Mouse (Mus musculus): Measurements from ENCODE around the gene Fam173a. TPM values are rescaled to one million over a fixed set of nuclear protein-coding genes. Genes with fewer than 3 reads are reported as not detected.
A peak's percentile ranks its signal among the peaks of the same experiment; 100 is the strongest.
"Not testable (repeated sequence)": the region's sequence is repeated elsewhere in the genome, so short reads cannot be mapped to it uniquely, and the experiment has no call there.

Gene Fam173a
- total RNA-seq, 2 experiments from 2014 or later = 69.2 to 80.1 TPM

GRCm38 (mm10) chr17:25828712-25829557 is 36.2 kb upstream of the Fam173a start, which contains the start of gene Jmjd8:
Gene Jmjd8, plus strand, starts transcription at chr17:25828867.
- DNase-seq (ENCODE audit: low spot score in 2 of 2) = peak; percentile 75 to 83

DNA sequence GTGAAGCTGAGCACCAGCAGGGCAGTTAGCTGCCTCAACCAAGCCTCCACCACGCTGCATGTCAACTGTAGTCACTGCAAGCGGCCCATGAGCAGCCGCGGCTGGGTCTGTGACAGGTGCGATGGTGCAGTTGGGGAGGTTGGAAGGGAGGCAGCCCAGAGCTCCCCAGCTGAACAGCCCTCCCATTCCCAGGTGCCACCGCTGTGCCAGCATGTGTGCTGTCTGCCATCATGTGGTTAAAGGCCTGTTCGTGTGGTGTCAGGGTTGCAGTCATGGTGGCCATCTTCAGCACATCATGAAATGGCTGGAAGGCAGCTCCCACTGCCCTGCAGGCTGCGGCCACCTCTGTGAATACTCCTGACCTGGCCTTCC is 35.5 kb upstream of the Fam173a start:
- no peak for DNase-seq (ENCODE audit: low spot score in 2 of 2)

DNA sequence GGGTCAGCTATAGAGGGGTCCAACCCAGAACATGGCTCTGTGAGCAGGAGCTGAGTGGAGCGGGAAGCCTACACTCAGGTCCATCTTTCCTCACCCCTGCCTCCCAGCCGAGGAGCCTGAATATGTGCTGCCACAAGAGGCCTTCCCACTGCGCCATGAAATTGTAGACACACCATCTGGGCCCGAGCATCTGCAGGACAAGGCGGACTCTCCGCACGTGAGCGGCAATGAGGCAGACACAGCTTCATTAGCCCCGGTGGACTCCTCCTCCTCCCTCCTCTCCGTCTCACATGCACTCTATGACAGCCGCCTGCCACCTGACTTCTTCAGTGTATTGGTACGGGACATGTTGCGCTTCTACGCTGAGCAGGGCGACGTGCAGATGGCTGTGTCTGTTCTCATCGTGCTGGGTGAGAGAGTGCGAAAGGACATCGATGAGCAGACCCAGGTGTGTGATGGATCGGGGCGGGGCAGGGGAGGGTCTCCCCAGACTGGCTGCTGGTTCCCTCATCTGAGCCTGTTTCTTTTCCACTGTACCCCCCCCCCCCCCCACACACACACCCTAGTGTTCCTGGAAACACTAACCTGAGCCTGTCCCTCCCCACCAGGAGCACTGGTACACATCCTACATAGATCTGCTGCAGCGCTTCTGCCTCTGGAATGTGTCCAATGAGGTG is 35.0 kb upstream of the Fam173a start:
- DNase-seq (ENCODE audit: low spot score in 2 of 2) = no peak

- DNase-seq (ENCODE audit: low spot score in 2 of 2) = no peak
Observed at GRCm38 (mm10) chr17:25827011-25827410, 34.3 kb upstream of the Fam173a start.

- DNase-seq (ENCODE audit: low spot score in 2 of 2) = no peak
Observed at GRCm38 (mm10) chr17:25825984-25826570, 33.4 kb upstream of the Fam173a start.

GRCm38 (mm10) chr17:25825311-25825710 is 32.6 kb upstream of the Fam173a start:
- DNase-seq (ENCODE audit: low spot score in 2 of 2) = no peak

GRCm38 (mm10) chr17:25824362-25825142 is 31.9 kb upstream of the Fam173a start:
- no peak for DNase-seq (ENCODE audit: low spot score in 2 of 2)

GRCm38 (mm10) chr17:25823452-25823851 is 30.8 kb upstream of the Fam173a start, which contains the start of gene Wdr24:
Gene Wdr24, plus strand, starts transcription at chr17:25823627.
- DNase-seq (ENCODE audit: low spot score in 2 of 2) = peak; percentile 83 to 87

DNA sequence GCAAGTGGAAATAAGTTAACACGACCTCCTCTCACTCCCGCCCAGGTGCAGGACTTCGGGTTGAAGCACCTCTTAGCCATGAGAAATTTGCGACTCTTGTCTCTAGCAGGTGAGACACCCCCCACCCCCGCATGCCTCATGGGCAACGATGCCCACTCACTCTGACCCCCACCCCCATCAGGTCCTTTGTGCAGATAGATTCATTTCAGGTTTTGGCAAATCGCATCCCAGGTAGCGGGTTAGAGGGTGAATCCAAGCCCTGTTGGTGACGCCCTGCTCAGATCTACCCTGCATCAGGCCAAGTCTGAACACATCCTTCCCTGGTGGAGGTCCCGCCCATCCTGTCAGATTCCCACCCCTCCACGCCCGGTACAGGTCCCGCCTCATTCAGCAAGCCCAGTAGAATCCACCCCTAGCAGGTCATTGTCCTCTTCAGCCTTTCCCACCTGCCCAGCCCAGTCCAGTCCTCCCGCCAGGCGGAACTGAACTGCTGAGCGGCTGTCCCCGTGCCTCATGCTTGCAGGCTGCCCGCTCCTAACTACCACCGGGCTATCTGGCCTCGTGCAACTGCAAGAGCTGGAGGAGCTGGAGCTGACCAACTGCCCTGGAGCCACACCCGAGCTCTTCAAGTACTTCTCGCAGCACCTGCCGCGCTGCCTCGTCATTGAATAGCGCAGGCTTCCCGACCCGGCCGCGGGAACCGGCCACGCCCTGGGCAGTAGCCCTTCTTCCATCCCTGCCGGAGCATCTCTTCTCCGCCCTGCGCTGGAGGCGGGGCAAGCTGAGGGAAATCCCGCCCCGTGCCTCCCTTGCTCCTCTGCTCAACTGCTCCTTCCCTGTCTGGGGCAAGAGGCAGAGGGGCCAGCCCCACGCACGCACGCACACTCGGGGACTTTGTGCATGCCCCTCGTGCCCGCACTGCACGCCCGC is 26.4 kb upstream of the Fam173a start:
- no peak for DNase-seq (ENCODE audit: low spot score in 2 of 2)

- no peak for DNase-seq (ENCODE audit: low spot score in 2 of 2)
Observed at GRCm38 (mm10) chr17:25817662-25818061, 25.0 kb upstream of the Fam173a start.

DNA sequence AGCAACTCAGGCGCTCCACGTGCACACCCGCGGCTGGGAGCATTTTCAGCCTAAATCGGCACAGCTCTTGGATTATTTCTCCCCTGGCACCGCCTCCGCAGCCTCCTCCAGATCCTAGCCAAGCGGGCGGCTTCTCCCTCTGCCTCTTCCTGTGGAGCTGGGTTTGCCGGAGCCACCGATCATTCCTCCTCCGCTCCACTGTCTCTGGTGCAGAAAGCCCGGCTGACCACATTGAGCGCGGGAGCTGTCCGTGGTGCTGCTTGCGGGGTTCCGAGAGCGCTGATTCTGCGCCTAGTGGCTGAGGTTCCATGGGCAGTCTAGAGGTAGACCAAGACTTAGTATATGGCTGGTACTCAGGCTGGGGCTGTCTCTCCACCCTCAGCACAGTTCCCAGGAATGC is 20.8 kb upstream of the Fam173a start:
- peak; percentile 81 to 85 for DNase-seq (ENCODE audit: low spot score in 2 of 2)

- DNase-seq (ENCODE audit: low spot score in 2 of 2) = no peak
Observed at GRCm38 (mm10) chr17:25810890-25811289, 18.2 kb upstream of the Fam173a start.

- peak in 1 of 2 experiments; percentile 51 for DNase-seq (ENCODE audit: low spot score in 2 of 2)
Observed at GRCm38 (mm10) chr17:25809606-25810340, 17.1 kb upstream of the Fam173a start.

DNA sequence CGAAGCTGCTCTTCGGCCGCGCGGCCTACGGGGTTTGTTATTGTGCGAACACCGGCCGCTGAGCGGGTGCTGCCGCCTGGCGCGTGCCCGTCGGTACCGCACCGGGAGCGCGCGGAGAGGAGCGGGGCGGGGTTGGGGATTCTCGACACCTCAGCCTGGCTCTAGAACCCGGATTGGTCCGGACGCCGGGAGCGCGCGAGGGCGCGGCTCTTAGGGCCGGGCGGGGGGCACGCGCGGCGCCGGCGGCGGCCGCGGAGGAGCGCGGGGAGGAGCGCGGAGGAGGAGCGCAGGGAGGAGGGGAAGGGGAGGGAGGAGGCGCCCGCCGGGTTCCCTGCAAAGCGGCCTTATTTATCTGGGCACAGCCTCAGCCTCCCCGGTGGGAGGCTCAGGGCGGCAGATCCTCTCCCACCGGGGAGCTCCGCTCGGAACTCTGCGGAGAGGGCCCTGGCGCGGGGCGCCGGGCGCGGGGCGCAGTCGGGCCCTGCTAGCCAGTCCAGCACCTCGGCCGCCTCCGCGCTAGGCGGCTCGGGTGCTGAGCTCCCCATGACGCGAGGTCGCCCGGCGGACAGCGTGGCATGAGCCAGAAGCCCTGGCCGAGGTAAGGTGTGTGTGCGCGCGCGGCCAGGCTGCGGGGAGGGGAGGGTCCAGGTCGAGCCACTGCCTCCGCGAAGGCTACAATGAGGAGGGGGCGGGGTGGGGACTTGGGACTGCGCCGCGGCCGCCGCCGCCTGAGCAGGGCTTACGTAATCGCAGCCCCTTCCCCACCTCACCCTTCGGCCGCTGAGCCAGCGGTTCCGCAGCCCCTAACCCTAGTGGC is 16.3 kb upstream of the Fam173a start, which contains the start of gene Fbxl16:
Fbxl16 (plus strand) TSS at position 297 of the 817 bp plus-strand sequence.
- DNase-seq (ENCODE audit: low spot score in 2 of 2) = peak; percentile 84 to 90

GRCm38 (mm10) chr17:25808028-25808427 is 15.3 kb upstream of the Fam173a start:
- DNase-seq (ENCODE audit: low spot score in 2 of 2) = no peak

DNA sequence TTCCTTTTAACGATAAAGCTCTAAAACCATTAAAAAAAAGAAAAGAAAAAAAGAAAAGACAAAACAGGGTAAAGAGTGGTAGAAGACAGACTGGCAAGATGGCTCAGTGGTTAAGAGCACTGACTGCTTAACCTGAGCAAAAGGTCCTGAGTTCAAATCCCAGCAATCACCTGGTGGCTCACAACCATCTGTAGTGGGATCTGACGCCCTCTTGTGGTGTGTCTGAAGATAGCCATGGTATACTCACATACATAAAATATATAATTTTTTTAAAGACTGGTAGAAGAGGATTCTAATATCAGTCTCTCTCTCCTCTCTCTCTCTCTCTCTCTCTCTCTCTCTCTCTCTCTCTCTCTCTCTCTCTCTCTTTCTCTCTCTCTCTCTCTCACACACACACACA is 14.8 kb upstream of the Fam173a start:
- not testable (repeated sequence) for DNase-seq (ENCODE audit: low spot score in 2 of 2)

- no peak for DNase-seq (ENCODE audit: low spot score in 2 of 2)
Observed at GRCm38 (mm10) chr17:25806507-25806906, 13.8 kb upstream of the Fam173a start.

DNA sequence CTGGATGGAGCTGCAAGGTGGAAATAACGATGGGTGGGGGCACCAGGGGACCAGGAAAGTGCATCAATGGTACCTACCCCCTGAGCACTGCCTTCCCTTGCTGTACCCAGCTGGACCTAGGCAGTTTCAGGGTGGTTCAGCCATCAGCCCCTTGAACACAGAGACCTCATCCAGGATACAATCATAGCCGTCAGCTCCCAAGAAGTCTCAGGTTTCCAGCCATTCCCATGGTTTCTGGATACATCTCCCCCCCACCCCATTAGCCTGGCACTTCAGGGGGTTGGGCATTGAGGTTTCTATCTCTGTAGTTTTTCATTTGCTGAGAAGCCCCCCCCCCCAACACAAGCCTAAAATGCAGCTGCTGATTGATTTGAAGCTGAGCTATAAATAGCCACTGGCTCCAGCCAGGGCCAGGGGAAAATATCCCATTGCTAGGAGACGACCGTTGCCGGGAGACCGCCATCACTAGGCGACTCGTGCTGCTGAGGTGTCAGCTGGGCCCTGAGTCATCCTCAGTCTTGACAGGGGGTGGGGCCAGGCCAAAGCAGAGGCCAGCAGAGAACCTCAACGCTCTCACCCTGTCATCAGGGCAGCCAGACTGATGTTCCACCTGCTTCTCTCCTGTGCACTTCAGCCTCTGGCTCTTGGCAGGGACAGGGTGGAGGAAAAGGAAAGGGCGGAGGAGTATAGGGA is 10.3 kb upstream of the Fam173a start:
- DNase-seq (ENCODE audit: low spot score in 2 of 2) = peak; percentile 77 to 81

All from layer of hippocampus, postnatal 10 days (tissue).